Mouse (Mus musculus) left cerebral cortex, adult 2 months (tissue): ENCODE results near the gene Gm19426. TPM values are rescaled to one million over a fixed set of nuclear protein-coding genes. Genes with fewer than 3 reads are reported as not detected.

Experiments used
- DNase-seq, 2 experiments: peaks; one replicate each; pipeline ENCODE4 v3.0.0; 2021 to 2022; ENCODE audit warnings: low spot score in 2 of 2, mixed read lengths in 1 of 2; ENCODE audit errors: extremely low spot score in 1 of 2
- H3K27ac ChIP-seq: fragments of 200-600 bp; 2 replicates; pipeline ENCODE4 v1.8.1; 2022
- H3K4me3 ChIP-seq: fragments of 200-600 bp; 2 replicates; pipeline ENCODE4 v1.8.1; 2022
- CTCF ChIP-seq: fragments of 200-600 bp; IDR thresholded peaks from 2 replicates; pipeline ENCODE4 v1.8.1; 2022; ENCODE audit warnings: antibody characterized with exemption, mild to moderate bottlenecking, moderate library complexity
- intact Hi-C: fragments of 180-260 bp; cut with DNase I; formaldehyde crosslinking; loops from one replicate; pipeline ENCODE4 v1.15.1; 2025
- total RNA-seq, 2 experiments: library from RNA; stranded (reverse); gene quantifications; 2 replicates each; pipeline ENCODE4 v1.2.3; 2021

Gene Gm19426
- total RNA-seq, 2 experiments from 2014 or later: 2.0 to 2.4 TPM

GRCm38 (mm10) chr2:84742451-84743283, 788 bp downstream of the Gm19426 start:
- intact Hi-C loops: loop anchor here (5.0 kb wide), 1 partner anchor 55 kb away; the partner anchor contains the start of gene Ube2l6
- no peak for DNase-seq
- Histone ChIP-seq H3K4me3 (peak overlapping the region; percentile 64), H3K27ac (no peak overlapping the region; the same call in 1 of the 2 replicates)
- no peak for TF ChIP-seq CTCF

GRCm38 (mm10) chr2:84741841-84742450, 1.5 kb downstream of the Gm19426 start:
- intact Hi-C loops: loop anchor here (5.0 kb wide), 1 partner anchor 55 kb away; the partner anchor contains the start of gene Ube2l6
- no peak overlapping the region; the same call in 1 of the 2 replicates for H3K4me3 ChIP-seq

GRCm38 (mm10) chr2:84740608-84741333, 2.7 kb downstream of the Gm19426 start:
- DNase-seq: peak in 1 of 2 experiments; percentile 16
- Histone ChIP-seq H3K27ac (no peak overlapping the region), H3K4me3 (no peak overlapping the region)
- intact Hi-C loops: loop anchor here (5.0 kb wide), 1 partner anchor 57 kb away; the partner anchor contains the start of gene Ube2l6
- TF ChIP-seq CTCF: peak; percentile 38

More at GRCm38 (mm10) chr2:84741841-84742450, 1.5 kb downstream of the Gm19426 start:
- DNase-seq: no peak
- no peak overlapping the region for H3K27ac ChIP-seq
- no peak for TF ChIP-seq CTCF

GRCm38 (mm10) chr2:84738271-84738911, 5.1 kb downstream of the Gm19426 start:
- H3K27ac ChIP-seq: no peak overlapping the region
- DNase-seq: no peak
- intact Hi-C loops: no loop called here
- H3K4me3 ChIP-seq: no peak overlapping the region
- TF ChIP-seq CTCF: peak; percentile 27

GRCm38 (mm10) chr2:84737451-84737925, 6.0 kb downstream of the Gm19426 start:
- no peak for TF ChIP-seq CTCF
- no peak overlapping the region for H3K27ac ChIP-seq
- no peak for DNase-seq
- intact Hi-C loops: no loop called here
- H3K4me3 ChIP-seq: no peak overlapping the region

- H3K4me3 ChIP-seq: peak overlapping the region; percentile 78
- H3K27ac ChIP-seq: no peak overlapping the region
- intact Hi-C loops: no loop called here
- TF ChIP-seq CTCF: no peak
- peak; percentile 14 to 19 for DNase-seq
These were observed 6.9 kb downstream of the Gm19426 start for GRCm38 (mm10) chr2:84736312-84737161.

GRCm38 (mm10) chr2:84735346-84735920, 8.0 kb downstream of the Gm19426 start:
- Histone ChIP-seq H3K4me3 (peak overlapping the region; percentile 78), H3K27ac (peak overlapping the region; percentile 97; the same call in 1 of the 2 replicates)
- intact Hi-C loops: no loop called here
- TF ChIP-seq CTCF: no peak
- DNase-seq: peak in 1 of 2 experiments; percentile 18

- intact Hi-C loops: loop anchor here (5.0 kb wide), 1 partner anchor 147 kb away; no protein-coding TSS in a partner anchor
- peak overlapping the region; percentile 97 for H3K27ac ChIP-seq
- H3K4me3 ChIP-seq: peak overlapping the region; percentile 78
- no peak for TF ChIP-seq CTCF
- DNase-seq: no peak
These were observed 8.5 kb downstream of the Gm19426 start for GRCm38 (mm10) chr2:84734919-84735318.

GRCm38 (mm10) chr2:84734351-84734864, 9.0 kb downstream of the Gm19426 start:
- intact Hi-C loops: loop anchor here (5.0 kb wide), 1 partner anchor 148 kb away; no protein-coding TSS in a partner anchor
- peak overlapping the region; percentile 97 for H3K27ac ChIP-seq
- peak; percentile 35 to 55 for DNase-seq
- TF ChIP-seq CTCF: no peak
- peak overlapping the region; percentile 78 for H3K4me3 ChIP-seq
